Mouse (Mus musculus) kidney, adult 2 months (tissue): ENCODE measurements at regions not wholly inside any gene's neighbourhood (a gene's known extent, or its start where the extent isn't known, plus 50 kb on each side); places are given as distances from the start of the nearest gene placed in this dataset.

Source experiments
- CTCF ChIP-seq: fragments of 200-500 bp; conservative IDR thresholded peaks from 2 replicates; pipeline ENCODE4 v1.5.1; 2011; ENCODE audit warnings: low read depth, mild to moderate bottlenecking, control low read depth, low read length, moderate library complexity, mixed read lengths; ENCODE audit not compliant: insufficient read depth, insufficient read length
- POLR2A ChIP-seq: fragments of 200-500 bp; IDR thresholded peaks from one replicate; pipeline ENCODE4 v1.6.1; 2011; ENCODE audit warnings: low read depth, low read length, control low read depth

DNA sequence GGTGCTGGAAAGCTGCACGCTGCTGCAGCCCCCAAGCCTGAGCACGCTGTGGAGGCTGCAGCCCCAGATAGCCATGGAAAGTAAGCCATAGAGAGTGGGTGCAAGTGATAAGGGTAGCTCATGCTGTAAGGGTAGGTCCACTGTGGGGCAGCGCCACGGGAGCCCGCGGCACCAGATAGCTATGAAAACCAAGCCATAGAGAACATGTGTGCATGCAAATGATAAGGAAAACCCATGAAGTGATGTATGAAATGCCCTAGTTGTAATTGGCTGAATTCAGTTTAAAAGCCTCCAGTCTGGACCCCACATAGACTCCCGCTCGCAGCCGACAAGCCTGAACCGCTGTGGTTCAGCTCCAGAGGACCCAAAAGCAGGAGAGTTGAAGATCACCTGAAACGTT, 58.8 kb upstream of the L3mbtl3 start:
- TF ChIP-seq CTCF (no peak), POLR2A (no peak)
